Mouse (Mus musculus) telencephalon, adult 2 months (tissue): ENCODE data around the gene Mettl15.
"Not testable (repeated sequence)": the region's sequence is repeated elsewhere in the genome, so short reads cannot be mapped to it uniquely, and the experiment has no call there.

ENCODE experiments used
- DNase-seq: peaks from one replicate; pipeline ENCODE4 v3.0.0-alpha.2; 2011; ENCODE audit warnings: low read depth, low spot score

Gene Mettl15

DNA sequence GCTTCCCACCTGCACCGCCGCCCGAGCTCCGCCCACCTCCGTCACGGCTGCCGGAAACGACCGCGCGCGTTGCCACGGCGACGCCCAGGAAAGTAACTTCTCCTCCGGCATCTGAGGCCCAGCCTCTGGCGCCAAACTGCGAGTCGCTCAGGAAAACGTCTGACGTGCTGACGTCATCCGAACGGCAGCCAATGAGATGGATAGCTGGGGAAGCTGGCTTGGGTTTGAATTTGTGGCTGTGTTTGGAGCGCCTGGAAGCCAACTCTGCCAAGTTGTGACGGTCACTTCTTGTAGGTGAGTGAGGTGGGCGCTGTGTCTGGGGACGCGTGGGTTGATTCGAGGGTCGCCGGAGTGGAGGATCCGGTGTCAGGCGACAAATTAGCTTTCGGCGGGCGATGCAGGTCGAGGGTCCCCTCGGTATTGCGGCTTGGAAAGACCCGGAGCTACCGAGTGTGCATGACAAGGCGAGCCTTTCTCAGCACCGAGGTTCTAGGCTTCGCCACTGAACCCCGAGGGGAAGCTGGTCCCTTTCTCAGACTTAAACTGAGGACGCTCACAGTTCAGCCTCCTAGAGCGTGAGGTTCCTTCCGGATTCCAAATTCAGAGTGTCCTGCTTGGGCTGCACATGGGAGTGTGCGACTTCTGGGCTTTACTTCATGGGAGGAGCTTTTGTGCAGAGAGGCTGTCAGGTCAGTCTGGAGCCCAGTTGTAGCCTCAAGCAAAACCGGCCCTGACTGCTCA is at the start of gene Mettl15, which contains the start of gene Kif18a:
Mettl15 (minus strand) TSS at position 149 of the 741 bp plus-strand sequence.
Kif18a (plus strand) TSS at position 139 of the 741 bp plus-strand sequence.
- DNase-seq, result peak; percentile 96

DNA sequence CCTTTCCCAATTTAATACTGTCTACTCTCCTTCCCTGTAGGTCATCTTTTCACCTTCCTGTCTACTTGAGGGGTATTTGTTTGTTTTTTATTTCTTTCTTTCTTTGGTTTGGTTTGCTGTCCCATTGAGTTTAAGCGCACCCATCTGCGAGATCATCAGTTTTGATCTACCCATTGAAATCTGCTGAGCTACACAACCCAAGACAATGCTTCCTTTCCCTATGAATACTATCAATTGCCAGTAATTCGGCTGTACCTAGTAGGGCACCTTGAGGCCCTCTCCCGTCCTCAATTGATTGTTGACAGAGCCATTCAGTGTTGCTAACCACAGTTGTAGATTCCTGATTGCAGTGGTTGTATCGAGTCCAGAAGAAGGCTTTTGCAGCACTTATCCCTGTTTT is 30.8 kb upstream of the Mettl15 start:
- DNase-seq, result no peak

DNA sequence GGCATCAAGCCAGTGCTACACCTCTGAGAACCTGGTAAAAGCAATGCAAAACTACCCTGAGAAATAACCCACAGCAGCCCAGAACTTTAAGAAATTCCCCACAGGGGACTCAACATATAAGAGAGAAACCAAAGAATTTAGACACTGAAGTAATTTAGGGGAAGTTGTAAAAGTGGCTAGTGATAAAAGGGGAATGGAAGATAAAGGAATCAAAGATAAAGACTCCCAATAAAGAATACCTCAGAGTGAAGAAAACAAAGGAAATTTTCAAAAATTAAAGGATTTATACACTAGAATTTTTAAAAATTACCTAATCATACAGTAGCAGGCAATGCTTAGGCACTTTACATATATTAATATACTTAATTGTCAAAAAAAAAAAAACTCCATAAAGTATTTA is 23.1 kb upstream of the Mettl15 start:
- no peak for DNase-seq

DNA sequence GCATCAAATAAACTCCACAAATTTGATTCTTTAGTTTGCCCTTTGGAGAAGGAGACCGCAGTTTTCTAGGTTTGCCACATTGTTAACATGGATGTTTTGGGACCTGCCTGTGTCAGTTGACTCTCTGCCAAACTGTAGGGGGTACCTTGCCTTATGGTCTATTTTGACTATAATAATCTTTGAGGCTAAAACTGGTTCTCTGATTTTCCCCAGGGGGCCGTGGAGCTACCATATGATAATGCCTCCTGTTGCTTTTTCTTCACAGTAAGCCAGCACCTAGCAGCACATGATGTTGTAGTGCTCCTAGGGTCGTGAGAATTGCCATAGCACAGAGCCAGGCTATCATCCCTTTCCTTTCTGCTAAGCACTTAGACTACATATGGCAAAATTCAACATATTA is 21.7 kb upstream of the Mettl15 start:
- DNase-seq, result no peak

DNA sequence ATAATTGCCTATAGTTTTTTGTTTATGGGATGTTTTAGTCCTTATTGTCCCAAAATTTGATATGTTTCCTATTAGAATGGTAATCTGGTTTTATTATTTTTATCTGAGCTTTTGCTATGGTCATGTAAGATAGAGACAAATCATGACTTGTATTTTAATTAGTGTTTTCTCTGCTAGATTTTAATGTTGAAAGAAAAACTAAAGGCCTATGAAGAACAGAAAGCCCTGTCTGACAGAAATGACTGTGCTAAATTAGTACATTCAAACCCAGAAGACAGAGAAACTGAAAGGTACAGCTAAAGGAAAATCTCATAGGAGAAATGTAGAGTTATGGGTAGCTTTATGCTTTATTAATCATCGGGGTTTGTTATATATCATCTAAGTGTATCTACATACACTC is 17.6 kb upstream of the Mettl15 start:
- DNase-seq, result no peak

DNA sequence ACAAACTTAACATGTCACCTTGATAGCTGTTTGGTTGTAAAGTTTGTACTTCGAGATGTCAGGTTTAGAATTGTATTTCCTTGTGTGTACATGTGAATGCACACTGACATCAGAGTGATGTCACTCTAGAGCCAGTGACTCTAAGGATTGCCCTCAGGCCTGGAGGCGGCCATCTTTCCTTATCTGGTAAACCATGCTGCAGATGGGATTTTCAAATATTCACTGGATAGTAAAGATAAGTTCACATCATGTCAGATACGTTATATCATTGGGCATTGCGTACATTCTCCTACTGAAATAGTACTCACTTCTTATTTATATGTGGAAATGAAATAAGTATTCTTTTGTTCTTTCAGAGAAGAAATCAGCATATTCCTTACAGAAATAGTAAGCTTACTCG is 15.7 kb upstream of the Mettl15 start:
- DNase-seq, result no peak

DNA sequence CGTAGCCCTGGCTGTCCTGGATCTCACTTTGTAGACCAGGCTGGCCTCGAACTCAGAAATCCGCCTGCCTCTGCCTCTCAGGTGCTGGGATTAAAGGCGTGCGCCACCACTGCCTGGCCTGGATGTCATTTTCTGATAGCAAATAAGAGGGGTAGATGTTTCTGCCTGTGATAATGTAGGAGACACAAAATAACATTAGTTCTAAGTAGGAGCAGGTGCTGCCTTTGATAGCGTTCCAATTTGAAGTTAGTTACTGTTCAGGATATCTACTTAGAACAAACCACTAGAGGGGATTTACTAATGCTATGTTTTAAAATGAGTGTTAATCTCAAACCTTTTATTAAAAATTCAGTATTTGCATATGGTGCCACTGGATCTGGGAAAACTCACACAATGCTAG is 8.8 kb upstream of the Mettl15 start:
- DNase-seq, result no peak

DNA sequence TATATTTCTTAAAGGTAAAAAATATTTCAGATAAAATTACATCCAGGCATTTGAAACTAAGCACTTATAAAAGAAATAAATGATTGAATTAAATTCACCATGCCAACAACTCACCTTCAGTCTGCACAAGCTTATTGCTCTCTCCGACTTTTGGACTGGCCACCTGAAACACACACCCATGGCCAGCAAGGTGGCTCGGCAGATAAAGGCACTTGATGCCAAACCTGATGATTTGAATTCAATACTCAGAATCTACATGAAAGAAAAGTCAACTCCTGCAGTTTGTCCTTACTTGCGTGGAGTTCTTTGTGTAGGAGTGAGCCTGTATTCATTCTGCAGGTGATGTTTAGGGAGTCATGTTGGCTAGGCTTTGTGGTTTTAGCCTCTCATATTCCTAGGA is 3.6 kb upstream of the Mettl15 start:
- DNase-seq, result no peak

DNA sequence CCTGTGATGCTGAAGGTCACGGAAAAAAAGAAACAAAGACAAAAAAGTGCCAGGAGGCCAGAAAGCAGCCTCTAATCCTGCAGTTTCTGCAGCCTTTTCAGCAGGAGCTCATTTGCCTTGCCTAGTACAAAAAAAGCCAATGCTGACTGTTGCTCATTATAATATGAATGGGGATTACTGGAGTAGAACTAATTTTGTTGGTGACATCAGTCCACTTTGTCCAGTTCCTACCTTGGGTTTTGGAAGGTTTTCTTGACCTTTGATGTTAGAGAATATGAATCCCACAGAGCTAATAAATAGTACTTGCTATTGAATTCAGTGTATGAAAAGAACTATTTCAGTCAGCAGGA is 768 bp upstream of the Mettl15 start:
- DNase-seq, result no peak

DNA sequence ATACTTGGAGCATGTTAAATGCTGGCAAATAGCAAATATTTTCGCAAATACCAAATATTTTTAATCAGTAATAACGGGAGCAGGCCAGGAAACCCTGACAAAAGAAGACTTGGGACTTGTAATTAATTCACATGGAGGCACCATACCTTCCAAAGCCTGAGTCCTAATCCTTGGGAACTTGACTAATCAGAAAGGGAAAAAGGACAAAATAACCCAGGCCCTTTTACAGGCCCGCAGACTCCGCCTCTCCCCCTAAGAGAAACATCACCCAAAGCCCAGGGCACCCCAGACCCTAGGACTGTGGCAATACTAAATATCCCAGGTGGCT is 312 bp downstream of the Mettl15 start:
- DNase-seq, result no peak

DNA sequence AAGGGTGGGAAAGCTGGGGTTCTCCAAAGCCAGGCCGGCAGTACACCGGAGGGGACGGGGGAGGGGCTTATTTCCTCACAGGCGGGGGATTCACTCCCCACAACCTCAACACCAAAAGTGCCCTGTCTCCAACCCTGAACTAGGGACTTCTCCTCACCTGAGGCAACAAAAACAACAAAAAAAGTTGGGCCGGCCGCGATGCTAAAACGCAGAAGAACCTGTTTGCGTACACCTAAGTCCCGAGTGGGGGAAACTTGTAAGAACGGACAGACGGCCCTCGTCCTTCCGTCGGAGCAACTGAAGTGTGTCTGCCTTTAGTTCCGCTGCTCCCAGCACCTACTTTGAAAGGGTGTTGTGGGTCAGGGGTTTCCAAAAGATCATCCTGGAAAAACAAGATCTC is 2.5 kb downstream of the Mettl15 start:
- peak; percentile 28 for DNase-seq

DNA sequence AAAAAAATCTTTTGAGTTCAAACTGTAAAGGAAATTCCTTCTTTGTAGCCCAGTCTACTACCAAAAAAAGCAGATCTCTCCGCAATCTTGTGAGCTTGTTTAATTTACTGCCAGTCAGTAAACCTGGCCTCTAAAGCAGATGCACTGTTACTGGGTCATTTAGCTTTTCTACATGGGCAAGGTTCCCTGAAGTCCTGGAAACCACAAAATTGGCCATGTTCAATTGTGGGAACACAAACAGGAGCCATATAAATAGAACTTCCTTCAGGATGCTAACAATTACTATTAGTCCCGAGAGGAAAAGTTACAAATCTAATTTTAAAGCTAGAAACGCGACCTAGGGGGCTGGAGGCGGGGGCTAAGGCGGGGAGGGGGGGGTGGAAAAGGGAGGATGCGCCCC is 3.0 kb downstream of the Mettl15 start:
- peak; percentile 1 for DNase-seq

DNA sequence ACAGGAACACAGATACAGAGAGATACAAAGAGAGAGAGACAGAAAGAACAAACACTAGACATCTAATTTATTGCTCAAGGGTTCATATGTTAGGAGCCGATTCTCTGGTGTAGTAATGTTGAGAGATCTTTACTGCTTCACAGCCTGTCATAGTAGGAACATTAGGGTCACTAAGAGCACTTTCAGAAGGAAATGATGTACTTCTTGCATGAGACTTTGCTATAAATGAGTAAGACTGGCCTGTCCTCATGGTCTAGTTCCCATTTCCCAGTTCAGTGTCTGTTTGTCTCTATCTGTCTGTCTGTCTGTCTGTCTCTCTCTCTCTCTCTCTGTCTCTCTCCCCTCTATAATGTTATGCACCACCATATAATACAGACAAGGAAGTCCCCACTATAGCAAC is 7.5 kb downstream of the Mettl15 start:
- DNase-seq, result no peak

DNA sequence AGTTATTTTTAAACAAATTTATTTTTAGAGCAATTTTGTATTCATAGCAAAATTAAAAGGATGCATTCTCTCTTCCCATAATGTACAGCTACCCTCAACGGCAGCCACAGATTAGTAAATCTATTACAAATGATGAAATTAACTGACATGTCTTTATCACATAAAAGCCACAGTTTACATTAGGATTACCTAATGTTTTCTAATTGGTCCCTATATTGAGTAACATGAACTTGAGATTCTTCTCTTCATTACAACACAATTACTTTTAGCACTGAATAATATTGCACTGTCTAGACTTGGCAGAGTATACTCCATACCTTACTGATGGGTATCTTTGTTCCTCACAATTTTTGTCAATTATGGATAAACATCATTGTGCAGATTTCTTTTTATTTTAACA is 17.8 kb downstream of the Mettl15 start:
- no peak for DNase-seq

DNA sequence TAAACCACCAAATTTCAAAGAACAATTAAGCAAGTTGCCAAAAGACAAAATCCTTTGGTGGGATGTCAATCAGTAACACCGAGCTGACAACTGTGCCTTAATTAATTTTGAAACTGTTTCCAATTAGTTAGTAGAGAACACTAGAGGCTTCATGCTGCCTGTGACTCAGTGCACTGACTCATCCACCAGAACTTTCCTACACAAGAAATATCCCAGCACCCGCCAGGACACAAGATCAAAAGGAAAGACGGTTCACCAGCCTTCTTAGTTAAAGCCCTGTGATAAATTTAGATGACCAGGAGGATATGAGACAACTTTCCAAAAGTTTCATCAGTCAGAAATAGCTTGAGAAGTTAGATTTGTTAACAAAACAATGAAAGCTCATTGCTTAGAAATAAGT is 38.6 kb downstream of the Mettl15 start:
- no peak for DNase-seq

DNA sequence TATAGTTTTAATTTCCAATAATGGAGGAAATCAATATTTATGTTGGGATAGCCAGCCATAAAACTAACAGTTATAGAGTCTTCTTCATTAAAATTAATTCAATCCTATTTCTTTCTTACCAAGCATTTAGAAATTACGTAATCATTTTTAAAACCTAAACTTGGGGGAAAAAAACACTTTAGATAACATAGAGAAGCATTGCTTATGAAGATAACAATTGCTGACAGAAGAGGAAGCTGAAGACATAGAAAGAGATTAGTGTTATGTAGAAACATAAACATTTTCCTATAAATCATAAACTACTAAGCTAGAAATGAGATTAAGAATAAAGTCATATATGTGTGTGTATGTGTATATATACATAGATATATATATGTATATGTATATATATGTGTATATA is 44.8 kb downstream of the Mettl15 start:
- DNase-seq, result no peak

DNA sequence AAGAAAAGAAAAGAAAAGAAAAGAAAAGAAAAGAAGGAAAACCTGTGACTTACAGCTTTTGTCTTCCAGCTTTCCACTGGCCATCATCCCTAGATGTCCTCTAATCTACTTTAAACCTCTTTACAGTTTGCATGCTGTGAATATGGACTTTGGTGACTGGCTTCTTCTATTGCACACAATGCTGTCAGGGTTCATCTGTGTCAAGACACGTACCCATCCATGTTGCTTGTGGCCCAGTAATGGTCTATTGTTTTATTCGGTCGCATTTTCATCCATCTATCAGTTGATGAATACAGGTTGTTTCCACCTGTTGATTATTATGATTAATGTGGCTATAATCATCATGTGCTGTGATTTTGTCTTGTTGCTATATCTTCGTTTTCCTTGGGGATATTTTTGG is 46.7 kb downstream of the Mettl15 start:
- DNase-seq, result no peak

DNA sequence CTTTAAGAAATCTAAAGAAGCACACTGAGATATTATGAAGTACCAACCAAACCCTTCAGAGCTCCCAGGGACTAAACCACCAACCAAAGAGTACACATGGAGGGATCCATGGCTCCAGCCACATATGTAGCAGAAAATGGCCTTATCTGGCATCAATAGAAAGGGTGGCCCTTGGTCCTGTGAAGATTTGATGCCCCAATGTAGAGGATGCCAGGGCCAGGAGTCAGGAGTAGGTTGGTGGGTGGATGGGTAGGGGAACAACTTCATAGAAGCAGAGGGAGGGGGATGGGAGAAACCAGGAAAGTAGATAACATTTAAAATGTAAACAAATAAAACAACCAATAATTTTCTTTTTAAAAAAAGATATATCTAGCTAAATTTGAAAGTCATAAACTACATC is 50.1 kb downstream of the Mettl15 start:
- DNase-seq, result no peak

DNA sequence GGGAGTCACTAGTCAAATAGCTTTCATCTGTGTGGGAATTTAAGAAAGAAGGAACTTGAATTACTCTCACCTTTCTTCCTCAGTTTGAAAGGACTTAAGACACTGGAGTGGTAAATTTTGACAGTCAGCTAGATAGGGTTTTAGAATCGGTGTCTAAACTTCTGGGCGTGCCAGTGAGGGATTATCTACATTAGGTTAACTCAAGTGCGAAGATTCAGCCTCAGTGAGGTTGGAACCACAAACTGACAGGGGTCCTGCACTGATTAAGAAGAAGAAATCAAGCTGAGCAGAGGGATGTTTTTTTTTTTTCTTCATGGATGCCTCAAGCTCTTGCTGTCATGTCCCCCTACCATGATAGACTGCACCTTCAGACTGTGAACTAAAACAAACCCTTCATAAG is 53.4 kb downstream of the Mettl15 start:
- DNase-seq, result no peak

DNA sequence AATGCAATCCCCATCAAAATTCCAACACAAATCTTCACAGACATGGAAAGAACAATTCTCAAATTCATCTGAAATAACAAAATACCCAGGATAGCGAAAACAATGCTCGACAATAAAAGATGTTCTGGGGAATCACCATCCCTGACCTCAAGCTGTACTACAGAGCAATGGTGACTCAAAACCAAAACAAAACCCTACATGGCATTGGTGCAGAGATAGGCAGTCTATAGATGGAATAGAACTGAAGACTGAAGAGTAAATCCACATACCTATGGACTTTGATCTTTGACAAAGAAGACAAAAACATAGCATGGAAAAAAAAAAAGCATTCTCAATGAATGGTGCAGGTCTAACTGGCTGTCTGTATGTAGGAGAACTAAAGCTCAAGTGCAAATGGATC is 59.1 kb downstream of the Mettl15 start:
- DNase-seq, result no peak

DNA sequence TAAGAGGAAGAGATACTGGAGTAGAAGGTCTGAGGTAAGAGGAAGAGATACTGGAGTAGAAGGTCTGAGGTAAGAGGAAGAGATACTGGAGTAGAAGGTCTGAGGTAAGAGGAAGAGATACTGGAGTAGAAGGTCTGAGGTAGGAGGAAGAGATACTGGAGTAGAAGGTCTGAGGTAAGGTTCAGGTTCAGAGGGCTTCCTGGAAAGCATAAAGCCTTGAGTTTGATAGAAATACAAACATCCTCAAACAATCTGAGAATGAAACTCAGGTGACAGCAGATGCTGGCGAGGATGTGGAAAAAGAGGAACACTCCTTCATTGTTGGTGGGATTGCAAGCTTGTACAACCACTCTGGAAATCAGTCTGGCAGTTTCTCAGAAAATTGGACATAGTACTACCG is 63.9 kb downstream of the Mettl15 start:
- not testable (repeated sequence) for DNase-seq

DNA sequence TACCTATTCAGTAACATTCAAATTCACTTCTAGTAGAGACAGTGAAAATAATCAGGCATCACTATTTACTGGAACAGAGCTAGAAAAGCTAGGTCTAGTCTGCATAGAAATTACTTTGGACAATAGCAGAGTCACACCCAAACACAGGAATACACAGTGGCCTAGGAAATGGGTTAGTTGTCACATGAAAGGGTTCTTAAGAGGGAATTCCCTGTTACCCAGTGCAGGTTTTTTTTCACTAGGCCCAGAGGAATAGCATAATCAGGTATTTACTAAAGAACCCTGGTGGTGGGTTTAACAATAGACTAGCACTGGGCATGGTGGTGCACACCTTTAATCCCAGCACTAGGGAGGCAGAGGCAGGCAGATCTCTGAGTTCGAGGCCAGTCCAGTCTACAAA is 69.9 kb downstream of the Mettl15 start:
- not testable (repeated sequence) for DNase-seq

DNA sequence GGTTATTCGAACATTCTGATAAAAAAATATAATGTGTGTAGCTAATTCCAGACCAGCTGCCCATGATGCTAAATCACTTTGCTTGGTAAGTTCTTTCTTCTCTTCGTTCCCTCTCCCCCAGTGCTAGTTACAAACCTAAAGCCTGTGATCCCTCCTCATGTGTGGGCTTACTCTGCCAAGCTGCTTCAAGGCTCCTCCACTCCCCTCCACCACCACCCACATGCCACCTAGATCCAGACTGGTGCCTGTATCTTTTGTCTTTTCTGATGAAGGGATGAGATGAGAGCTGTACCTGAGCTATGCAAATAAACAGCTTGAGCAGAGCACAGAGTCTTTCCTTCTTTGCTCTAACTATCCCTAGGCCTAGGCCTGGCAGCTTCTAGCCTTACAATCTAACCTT is 72.5 kb downstream of the Mettl15 start:
- no peak for DNase-seq

DNA sequence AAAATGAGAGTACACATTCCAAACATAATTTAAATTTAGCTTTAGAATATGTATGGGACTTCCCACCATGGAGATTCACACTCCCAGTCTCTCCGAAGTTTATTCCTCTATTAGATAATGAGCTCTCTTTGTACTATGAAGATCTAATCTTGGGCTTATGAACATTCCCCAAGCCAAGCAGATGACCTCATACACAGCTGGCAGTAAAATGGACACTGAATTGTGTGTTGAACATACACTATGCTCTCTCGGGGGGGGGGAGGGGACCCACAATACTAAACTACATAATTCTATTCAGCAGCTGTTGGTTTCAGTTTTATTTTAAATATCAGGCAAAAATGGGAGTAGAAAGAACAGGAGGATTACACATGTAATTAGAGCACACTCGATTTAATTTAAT is 97.6 kb downstream of the Mettl15 start:
- peak; percentile 50 for DNase-seq
